Mouse (Mus musculus): ENCODE results near the gene Atp5l.

- TF ChIP-seq EP300 (IDR thresholded peaks at IDR 0.05; ENCODE audit: low read depth) (no peak), CTCF (IDR thresholded peaks at IDR 0.05; ENCODE audit: low read depth) (no peak)
Observed at GRCm38 (mm10) chr9:44965833-44966466, 45.4 kb upstream of the Atp5l start.

All from heart, postnatal 0 days (tissue).